Mouse (Mus musculus): ENCODE measurements at regions not wholly inside any gene's neighbourhood (a gene's known extent, or its start where the extent isn't known, plus 50 kb on each side); places are given as distances from the start of the nearest gene placed in this dataset.
"Not testable (repeated sequence)": the region's sequence is repeated elsewhere in the genome, so short reads cannot be mapped to it uniquely, and the experiment has no call there.

- ATAC-seq (ENCODE audit: poor library complexity, severe bottlenecking): no peak
Measured at GRCm38 (mm10) chr14:15061966-15062860, 259.0 kb downstream of the Nek10 start.

- peak; percentile 88 for ATAC-seq (ENCODE audit: poor library complexity, severe bottlenecking)
Measured at GRCm38 (mm10) chr14:15062861-15063418, 259.7 kb downstream of the Nek10 start.

GRCm38 (mm10) chr14:15064991-15065525, 261.8 kb downstream of the Nek10 start:
- no peak for ATAC-seq (ENCODE audit: poor library complexity, severe bottlenecking)

GRCm38 (mm10) chr14:15075877-15076276, 272.7 kb downstream of the Nek10 start:
- no peak for ATAC-seq (ENCODE audit: poor library complexity, severe bottlenecking)

GRCm38 (mm10) chr14:15082889-15083288, 279.7 kb downstream of the Nek10 start:
- no peak for ATAC-seq (ENCODE audit: poor library complexity, severe bottlenecking)

GRCm38 (mm10) chr14:15083812-15084211, 280.6 kb downstream of the Nek10 start:
- ATAC-seq (ENCODE audit: poor library complexity, severe bottlenecking): peak; percentile 76

- ATAC-seq (ENCODE audit: poor library complexity, severe bottlenecking): no peak
Measured at GRCm38 (mm10) chr14:15087061-15087460, 283.8 kb downstream of the Nek10 start.

- ATAC-seq (ENCODE audit: poor library complexity, severe bottlenecking): 0 out of 2 replicates have a peak, but pooled peaks have one; percentile 18
Measured at GRCm38 (mm10) chr14:15096865-15097264, 293.6 kb downstream of the Nek10 start.

- peak; percentile 52 for ATAC-seq (ENCODE audit: poor library complexity, severe bottlenecking)
Measured at GRCm38 (mm10) chr14:15099909-15100308, 296.7 kb downstream of the Nek10 start.

GRCm38 (mm10) chr14:15107795-15108321, 304.6 kb downstream of the Nek10 start:
- ATAC-seq (ENCODE audit: poor library complexity, severe bottlenecking): no peak

- ATAC-seq (ENCODE audit: poor library complexity, severe bottlenecking): no peak
Measured at GRCm38 (mm10) chr14:15119745-15120144, 316.5 kb downstream of the Nek10 start.

- ATAC-seq (ENCODE audit: poor library complexity, severe bottlenecking): no peak
Measured at GRCm38 (mm10) chr14:15128157-15128556, 310.6 kb downstream of the Lrrc3b start.

- not testable (repeated sequence) for ATAC-seq (ENCODE audit: poor library complexity, severe bottlenecking)
Measured at GRCm38 (mm10) chr14:15140871-15141270, 297.9 kb downstream of the Lrrc3b start.

- no peak for ATAC-seq (ENCODE audit: poor library complexity, severe bottlenecking)
Measured at GRCm38 (mm10) chr14:15142839-15143238, 295.9 kb downstream of the Lrrc3b start.

GRCm38 (mm10) chr14:15148516-15148915, 290.3 kb downstream of the Lrrc3b start:
- ATAC-seq (ENCODE audit: poor library complexity, severe bottlenecking): no peak
